Mouse (Mus musculus): Measurements from ENCODE around the gene Parp8. TPM values are rescaled to one million over a fixed set of nuclear protein-coding genes. Genes with fewer than 3 reads are reported as not detected.

The Parp8 gene
- polyA plus RNA-seq, 1 experiment from 2014 or later, result 21.1 TPM

- no peak overlapping the region for H3K4me3 ChIP-seq (replicated peaks)
- no peak for ATAC-seq (ENCODE audit: insufficient number of reproducible peaks, low FRiP score, low TSS enrichment, low read depth)
- no peak overlapping the region for H3K4me2 ChIP-seq (replicated peaks)
- H3K27me3 ChIP-seq, result no peaks in the 10 kb centered on the region
- WGBS, result 69% methylated on average over 1 of the region's 1 CpGs
- no peaks in the 10 kb centered on the region for H3K36me3 ChIP-seq
- H3K9me3 ChIP-seq (replicated peaks), result no peaks in the 10 kb centered on the region
- no peak overlapping the region for H3K27ac ChIP-seq (replicated peaks)
- H3K4me1 ChIP-seq, result no peaks in the 10 kb centered on the region
- no peak overlapping the region for H3K9ac ChIP-seq
Measured at GRCm38 (mm10) chr13:116811456-116811855, 213.9 kb downstream of the Parp8 start.

Other genes with a start within 250 kb of the Parp8 start
- 42.1 and 49.0 TPM in 2 replicates for gene Emb, start 183.0 kb upstream of the Parp8 start, polyA plus RNA-seq (2015; fragmentation: Nextera tagmentation; extraction: Ambion mirVana)
- 0.09 and 0.31 TPM in 2 replicates for gene Gm17509, start 195.5 kb upstream of the Parp8 start, polyA plus RNA-seq (2015; fragmentation: Nextera tagmentation; extraction: Ambion mirVana)

All from embryonic facial prominence, embryonic 15.5 days (tissue).